Mouse (Mus musculus) frontal cortex, postnatal 36 days (tissue): ENCODE data around the gene Hsph1.

Experiments used
- DNase-seq, 2 experiments: peaks; one replicate each; pipeline ENCODE4 v3.0.0; 2022; ENCODE audit warnings: low spot score in 2 of 2

Gene Hsph1

GRCm38 (mm10) chr5:149636075-149636920 lies at the start of gene Hsph1:
TSS of gene Hsph1 (minus strand) at chr5:149636376.
- peak; percentile 100 for DNase-seq

- DNase-seq = no peak
Measured at GRCm38 (mm10) chr5:149680946-149681345, 44.8 kb upstream of the Hsph1 start.

- DNase-seq = no peak
Measured at GRCm38 (mm10) chr5:149679886-149680285, 43.7 kb upstream of the Hsph1 start.

- no peak for DNase-seq
Measured at GRCm38 (mm10) chr5:149679362-149679761, 43.2 kb upstream of the Hsph1 start.

- DNase-seq = no peak
Measured at GRCm38 (mm10) chr5:149678990-149679348, 42.8 kb upstream of the Hsph1 start.

- peak; percentile 75 to 79 for DNase-seq
Measured at GRCm38 (mm10) chr5:149678100-149678989, 42.2 kb upstream of the Hsph1 start, which contains the start of gene B3glct. TSS of gene B3glct (plus strand) at chr5:149678230.

GRCm38 (mm10) chr5:149677196-149677595 lies 41.0 kb upstream of the Hsph1 start:
- no peak for DNase-seq

- DNase-seq = no peak
Measured at GRCm38 (mm10) chr5:149663417-149663816, 27.2 kb upstream of the Hsph1 start.

GRCm38 (mm10) chr5:149662980-149663379 lies 26.8 kb upstream of the Hsph1 start:
- DNase-seq = no peak

GRCm38 (mm10) chr5:149661428-149661827 lies 25.3 kb upstream of the Hsph1 start:
- no peak for DNase-seq

- no peak for DNase-seq
Measured at GRCm38 (mm10) chr5:149659414-149659780, 23.2 kb upstream of the Hsph1 start.

- DNase-seq = no peak
Measured at GRCm38 (mm10) chr5:149658741-149659413, 22.7 kb upstream of the Hsph1 start.

GRCm38 (mm10) chr5:149658022-149658421 lies 21.8 kb upstream of the Hsph1 start:
- no peak for DNase-seq

GRCm38 (mm10) chr5:149655636-149656035 lies 19.5 kb upstream of the Hsph1 start:
- no peak for DNase-seq

GRCm38 (mm10) chr5:149650179-149650553 lies 14.0 kb upstream of the Hsph1 start:
- no peak for DNase-seq

- no peak for DNase-seq
Measured at GRCm38 (mm10) chr5:149649499-149650178, 13.5 kb upstream of the Hsph1 start.

- DNase-seq = no peak
Measured at GRCm38 (mm10) chr5:149648895-149649406, 12.8 kb upstream of the Hsph1 start.

- no peak for DNase-seq
Measured at GRCm38 (mm10) chr5:149648196-149648595, 12.0 kb upstream of the Hsph1 start.

GRCm38 (mm10) chr5:149647367-149648115 lies 11.4 kb upstream of the Hsph1 start:
- peak in 1 of 2 experiments; percentile 55 for DNase-seq

- DNase-seq = peak in 1 of 2 experiments; percentile 57
Measured at GRCm38 (mm10) chr5:149642783-149643509, 6.8 kb upstream of the Hsph1 start.
